Mouse (Mus musculus): ENCODE measurements around the gene Ggt6.

Ggt6 gene

DNA sequence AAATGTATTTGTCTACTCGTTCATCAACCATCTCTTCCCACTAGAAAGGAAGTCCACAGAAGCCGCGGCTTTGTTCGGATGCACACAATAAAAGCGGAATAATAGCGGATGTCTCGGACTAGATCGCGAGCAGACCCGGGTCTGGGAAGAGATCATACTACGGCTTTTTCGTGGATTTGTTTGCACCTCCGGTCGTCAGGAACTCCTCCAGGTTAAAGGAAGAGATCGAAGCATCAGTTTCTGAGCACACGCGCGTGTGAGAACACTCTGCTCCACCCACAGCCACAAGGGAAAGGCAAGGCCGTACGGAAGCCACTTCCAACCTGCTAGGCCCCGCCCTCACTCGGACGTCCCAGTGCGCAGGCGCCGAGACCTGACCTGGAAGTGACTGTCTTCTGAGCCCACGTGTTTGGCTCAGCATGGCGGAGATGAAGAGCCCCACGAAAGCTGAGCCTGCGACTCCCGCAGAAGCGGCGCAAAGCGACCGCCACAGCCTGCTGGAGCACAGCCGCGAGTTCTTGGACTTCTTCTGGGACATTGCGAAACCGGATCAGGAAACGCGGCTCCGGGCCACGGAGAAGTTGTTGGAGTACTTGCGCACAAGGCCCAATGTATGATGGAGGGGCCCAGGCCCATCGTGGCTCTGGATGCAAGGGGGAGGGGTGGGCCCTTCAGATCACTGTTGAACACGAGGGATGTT, 5.8 kb downstream of the Ggt6 start, which contains the start of gene Mybbp1a:
Gene Mybbp1a (plus strand): TSS at position 391 of the 700 bp plus-strand sequence.
- DNase-seq, result peak; percentile 97

DNA sequence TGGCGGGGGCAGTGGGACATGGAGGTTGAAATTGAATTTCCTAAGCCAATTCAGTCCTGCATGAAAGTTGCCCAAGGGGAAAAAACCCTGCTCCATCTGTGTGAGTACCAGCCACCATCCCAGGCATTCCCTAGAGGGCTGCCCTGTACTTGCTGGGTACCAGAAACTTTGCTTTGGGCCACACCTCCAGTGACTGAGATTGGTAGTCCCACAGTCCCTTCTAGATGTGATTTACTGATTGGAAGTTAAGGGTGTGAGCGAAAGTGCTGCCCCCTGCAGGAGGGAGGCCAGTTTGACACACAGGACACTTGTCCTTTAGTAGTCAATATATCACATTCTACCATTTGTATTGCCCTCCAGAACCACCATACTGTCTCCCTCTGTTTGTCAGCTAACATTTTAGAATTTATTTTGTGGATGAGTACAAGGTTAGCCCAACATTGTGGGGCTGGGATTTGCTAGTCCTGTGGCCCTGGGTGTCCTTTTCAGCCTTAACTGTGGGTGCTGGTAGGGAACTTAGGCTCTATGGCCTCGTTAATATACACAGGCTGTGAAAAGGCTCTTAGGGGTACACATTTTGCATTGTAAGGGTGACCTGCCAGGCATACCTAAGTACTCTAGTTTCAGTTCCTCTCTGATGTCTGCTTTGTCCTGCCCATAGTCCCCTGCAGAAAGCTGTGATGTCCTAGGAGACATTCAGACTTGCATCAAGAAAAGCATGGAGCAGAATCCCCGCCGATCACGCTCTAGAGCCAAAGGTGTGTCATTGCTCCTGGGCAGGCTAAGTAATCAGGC, 11.2 kb downstream of the Ggt6 start:
- DNase-seq, result no peak

DNA sequence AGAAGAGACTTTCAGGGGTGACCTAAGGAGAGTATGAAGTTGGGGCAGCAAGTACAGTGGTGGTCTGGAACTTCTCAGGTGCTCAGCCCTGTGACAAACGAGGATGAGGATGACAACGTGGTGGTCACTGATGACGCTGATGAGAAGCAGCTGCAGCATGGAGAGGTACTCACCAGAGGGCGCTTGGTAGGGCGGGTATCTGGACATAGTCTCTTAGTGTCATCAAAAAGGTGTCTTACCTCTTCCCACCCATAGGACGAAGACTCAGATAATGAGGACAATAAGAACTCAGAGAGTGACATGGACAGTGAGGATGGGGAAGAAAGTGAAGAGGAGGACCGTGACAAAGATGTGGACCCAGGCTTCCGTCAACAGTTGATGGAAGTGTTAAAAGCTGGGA, 12.1 kb downstream of the Ggt6 start:
- no peak for DNase-seq

DNA sequence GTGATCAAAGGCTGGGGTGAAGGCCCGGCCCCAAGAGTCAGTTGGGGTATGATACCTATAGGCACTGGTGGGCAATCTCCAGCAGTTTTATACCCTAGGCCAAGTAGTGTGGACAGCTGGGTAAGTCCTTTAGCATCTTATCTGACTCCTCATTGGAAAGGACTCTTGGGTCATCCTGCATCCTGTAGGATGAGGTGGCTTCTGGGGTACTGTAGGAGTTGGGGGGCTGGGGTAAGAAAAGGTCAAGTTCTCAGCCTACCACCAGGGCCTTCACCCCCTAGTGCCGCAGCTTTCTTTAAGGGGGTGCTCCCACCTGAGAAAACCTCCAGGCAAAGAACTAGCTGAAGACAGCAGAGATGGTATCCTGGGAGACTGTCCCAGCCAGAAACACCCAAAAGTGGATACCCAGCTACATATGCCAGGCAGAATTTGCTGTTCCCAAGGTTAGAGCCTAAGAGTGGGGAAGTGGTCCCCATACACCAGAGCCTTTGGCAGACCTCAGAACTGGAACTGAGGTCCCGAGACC, 16.9 kb downstream of the Ggt6 start:
- DNase-seq, result no peak

DNA sequence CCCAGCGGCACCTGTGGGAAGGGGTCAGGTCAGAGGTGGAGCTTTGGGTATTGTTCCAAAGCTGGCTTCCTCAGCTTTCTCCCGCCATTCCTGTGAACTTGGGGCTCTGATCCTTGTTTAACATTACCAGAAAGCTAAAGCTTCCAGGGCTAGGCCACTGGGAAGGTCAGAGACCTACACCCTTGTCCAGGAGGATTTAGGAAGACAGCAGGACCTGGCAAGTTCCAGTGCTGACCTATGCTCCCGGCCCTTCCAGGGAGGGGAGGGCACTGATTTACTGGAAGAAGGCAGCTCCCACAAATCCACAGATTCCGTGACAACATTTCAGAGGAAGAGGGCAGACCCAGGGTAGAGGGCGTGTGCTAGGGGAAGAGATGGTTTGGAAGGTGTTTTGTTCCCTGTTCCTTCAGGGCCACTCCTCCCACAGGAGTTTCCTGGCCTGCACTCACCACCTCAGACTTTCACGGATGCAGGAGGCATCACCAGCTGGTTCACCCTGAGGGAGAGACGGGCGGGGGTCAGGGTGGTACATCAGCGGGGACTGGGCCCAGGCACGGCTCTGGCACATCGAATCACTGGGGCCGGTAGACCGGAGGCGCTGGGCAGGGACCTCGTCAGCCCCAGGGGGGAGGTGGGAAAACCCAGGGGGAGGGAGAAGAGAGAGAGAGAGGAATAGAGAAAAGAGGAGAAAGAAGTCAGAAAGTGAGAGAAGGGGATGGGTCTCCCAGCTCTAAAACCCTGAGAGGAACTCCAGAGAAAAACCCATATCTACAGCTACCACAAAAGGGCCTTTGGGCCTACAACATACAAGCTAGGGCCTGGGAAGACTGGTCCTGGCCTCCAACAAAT, 18.0 kb downstream of the Ggt6 start:
- no peak for DNase-seq

DNA sequence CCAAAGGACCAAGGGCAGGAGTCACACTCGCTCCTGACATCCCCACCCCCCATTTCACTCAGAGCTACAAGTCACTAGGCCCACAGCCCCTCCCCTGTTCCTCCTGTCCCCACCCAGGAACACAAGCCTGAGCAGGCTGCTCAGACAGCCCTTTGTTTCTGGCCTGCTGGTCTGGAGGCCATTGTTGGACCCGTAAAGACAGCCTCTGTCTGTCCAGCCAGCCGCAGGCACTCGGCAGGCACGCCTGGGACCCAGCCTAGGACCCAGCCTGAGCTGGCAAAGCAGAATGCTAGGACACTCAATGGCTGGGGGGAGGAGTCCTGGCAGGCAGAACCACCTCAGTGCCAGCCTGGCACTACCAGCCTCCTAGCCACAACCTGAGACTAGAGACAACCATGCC, 20.4 kb downstream of the Ggt6 start:
- DNase-seq, result no peak

DNA sequence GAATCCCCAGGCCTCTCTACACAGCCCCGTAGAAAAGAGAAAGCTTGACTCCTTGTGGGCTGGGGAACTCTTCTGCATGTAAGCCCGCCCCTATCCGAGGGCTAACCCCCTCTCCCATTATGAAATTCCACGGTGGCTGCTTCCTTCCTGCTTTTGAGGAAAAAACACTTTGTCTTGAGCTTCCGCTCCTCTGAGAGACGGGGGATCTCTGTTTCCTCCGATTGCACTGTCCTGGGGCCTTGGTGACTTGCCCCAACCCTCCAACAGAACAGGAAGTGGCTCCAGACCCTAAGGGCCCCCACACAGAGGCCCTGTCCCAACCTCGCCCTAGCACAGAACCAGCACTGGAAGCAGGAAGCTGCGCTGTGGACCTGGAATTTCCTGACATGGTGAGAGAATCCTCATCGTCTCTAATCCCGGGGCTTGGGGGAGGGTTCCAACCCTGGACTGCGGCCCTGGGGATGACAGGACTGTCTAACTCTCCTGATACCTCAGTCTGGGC, 22.7 kb downstream of the Ggt6 start:
- no peak for DNase-seq

DNA sequence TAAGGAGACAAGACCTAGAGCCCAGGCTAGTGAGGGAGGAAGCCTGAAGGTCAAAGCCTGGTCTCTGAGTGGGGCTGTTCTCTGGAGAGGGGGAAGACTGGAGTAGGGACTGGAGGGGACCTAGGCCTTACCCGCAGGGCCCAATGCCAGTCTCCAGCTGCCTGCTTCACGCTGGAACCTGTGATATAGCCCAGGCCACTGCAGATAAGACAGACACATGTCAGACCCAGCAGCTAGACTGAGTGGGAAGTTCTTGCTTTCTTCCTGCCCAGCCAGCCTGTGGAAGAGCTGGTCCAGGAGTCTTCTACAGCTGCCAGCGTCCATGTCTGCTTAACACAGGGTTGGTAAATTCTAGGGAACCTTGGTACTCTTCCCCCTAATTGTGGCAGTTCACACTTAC, 23.2 kb downstream of the Ggt6 start:
- no peak for DNase-seq

DNA sequence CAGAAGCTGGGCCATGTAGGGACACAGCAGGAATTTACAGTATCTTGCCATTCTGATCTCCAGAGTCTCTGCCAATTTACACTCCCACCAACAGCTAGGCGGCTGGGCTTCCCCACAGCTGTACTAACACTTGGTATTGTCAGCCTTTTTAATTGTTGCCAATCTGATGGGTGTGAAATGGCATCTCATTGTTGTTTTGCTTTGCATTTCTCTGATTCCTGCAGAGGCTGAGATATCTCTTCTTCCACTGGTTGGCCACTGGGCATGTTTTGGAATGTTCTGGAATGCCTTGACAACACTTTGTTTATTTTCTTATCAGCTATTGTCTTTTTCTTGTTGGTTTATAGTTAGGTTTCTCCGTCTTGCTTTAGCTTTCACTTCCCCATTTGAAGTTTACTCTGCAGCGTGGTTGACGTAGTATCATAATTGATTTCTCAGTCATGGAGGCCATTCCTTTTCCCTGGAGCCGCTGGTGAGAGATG, 26.2 kb downstream of the Ggt6 start:
- DNase-seq, result no peak

DNA sequence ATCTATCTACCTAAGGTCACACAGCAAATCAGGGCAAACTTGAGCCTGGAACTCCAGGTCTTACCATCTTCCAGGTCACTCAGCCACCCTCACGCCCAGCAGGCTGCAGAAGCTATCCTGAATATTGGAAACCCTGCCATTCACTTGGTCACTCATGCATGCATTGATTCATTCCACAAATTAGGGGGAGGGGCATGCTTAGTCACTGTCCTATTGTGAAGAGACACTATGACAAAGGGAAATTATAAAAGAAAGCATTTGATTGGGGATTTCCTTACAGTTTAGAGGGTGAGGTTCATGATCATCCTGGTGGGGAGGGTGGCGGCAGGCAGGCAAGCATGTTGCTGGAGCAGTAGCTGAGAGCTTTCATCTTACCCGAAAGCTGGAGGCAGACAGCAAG, 29.5 kb downstream of the Ggt6 start:
- no peak for DNase-seq

DNA sequence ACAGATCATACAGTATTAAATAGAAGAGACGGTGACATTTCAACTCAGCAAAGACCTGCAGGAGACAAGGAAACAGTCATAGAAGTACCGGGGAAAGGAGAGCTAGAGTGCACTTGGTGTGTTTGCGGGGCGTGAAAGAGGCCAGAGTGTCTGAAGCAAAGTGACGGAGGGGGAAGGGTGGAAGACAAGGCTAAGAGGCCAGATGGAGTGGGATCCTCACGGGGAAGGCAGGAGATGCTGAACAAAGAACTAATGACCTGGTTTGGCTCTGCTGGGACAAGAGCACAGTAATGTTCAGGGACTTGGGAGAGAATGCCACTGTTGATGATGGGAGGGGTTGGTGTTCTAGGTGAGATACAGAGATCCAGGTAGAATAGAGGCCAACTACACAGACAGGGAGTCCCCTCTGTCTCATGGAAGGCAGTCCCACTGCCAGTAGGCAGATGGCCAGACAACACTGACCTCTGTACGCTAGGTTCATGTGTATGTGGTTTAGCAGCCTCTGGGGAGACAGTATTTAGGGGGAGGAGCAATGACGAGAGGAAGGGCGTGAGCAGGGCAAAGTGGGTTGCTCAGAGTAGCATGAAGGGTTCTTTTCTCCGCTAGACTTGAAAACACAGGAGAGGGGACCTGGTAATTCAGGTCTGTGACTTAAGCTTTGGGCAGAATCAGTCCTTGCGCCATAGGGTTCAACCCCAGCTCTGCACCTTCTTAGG, 30.8 kb downstream of the Ggt6 start:
- no peak for DNase-seq

DNA sequence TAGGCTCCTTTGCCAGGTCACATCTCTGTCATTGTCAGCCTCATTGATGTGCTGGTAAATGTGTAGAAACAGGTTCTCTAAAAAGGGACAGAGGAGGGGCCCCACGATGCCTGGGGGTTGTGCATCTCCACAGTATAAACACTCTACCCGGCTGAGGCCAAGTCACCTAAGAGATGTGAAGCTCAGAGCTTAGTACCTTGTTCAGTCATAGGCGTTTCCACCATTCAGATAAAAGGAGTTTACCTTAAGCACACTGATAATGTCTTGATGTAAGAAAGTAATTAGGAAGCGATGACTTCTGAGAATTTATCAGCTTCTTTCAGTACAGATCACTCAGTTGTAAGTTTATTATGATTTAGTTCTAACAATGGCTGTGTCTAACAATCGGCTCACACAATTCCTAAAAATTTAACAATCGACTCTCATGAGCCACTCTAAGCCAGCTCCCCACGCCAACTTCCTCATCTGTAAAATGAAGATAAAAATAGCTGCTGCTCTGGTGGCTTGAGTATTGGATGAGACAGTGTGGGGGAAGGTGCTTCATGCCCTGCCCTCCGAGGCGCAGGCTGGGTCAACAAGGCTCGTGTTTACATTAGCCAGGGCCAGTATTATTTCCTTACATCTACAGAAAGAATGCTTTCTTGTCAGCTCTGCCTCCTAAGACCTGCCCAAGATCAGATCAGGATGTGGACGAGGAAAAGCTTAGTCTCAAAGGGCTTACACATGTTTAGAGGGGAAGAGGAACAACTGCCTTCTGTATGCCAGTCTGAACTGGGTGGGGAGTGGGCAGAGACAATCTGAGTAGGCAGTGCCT, 31.6 kb downstream of the Ggt6 start:
- no peak for DNase-seq

DNA sequence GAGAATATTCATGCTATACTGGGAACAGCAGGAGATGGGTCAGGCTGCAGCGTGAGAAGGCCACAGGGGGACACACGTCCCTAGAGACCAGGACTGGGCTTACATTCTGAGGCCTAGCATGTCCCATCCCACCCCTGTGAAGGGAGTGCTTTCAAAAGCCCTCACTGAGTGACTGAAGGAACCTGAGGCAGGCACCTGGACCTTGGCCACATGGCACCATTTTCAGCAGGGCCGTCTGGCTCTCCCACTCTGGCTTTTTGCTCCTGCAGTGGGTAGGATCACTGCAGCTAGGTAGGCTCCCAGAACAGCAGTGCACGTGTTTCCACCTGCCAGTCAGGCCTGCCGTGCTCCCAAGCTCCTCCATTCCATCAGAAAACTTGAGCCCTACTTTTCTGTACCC, 33.2 kb downstream of the Ggt6 start:
- no peak for DNase-seq

DNA sequence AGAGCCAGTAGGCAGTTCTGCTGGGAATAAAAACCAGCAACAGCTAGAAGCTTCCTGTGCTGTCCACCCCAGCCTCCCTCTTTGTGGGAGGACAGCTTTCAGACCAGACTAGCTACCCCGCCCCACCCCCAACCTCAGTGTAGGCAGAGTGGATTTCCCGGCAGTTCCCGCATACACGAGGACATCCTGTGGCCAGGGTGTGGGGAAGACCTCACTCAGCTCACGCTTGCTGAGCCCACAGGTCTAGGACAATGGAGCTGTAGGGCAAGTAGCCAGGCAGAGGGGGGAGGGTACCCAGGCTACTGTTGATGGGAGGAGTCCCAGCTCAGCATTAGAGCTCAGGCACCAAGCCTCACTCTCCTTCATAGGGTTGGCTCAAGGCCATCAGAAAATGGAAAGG, 33.9 kb downstream of the Ggt6 start:
- no peak for DNase-seq

DNA sequence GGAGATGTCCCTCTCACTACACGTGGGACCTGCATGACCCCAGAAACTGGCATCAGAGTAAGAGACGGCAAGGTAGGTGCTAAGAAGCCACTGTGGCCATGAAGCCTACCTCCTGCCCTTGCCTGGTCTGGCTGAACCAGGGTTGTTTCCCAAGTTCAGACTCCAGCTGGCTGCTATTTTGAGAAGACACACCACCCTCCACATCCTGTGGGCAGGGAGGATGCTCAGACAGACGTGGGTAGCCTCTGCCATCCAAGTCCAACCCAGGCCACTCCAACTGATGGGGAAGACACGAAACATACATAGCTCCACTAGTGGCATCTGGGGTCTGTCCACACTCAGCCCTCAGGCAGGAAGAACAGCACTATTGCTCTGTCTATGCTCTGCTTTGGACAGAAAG, 34.7 kb downstream of the Ggt6 start:
- DNase-seq, result no peak

DNA sequence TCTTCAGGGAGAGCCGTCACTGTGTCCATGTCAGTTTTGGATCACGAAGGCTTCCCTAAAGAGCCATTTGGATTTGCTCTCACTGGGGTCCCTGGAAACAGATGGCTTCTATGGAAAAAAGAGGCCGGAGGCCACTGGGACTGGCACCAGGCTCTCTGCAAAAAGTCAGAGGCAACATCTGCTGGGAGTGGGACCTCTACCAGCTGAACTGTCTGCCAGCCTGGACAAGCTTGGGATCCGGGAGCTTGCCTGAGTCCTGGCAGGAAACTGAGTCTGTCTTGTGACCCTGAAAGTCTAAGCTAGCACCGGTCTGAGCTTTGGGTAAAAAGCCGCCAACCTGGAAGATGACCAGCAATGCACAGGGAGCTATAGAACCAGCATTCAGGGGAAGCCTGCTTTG, 36.1 kb downstream of the Ggt6 start:
- DNase-seq, result no peak

DNA sequence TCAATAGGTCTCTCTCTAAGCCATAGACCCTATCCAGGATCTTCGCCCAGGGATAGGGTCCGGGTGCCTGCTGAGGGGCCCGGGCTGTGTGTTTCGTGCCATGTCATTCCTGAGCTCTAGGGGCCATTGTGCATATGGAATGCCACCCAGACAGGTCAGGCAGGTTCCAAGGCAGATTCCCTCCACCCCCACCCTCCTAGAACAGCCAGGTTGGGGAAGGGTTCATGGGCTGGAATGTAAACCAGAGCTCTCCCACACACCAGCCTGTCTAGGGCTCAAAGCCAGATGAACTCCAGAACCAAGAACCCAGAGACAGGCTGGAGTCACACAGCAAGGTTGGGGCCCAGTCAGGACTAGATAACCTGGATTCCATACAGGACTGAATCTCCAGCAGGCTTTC, 38.2 kb downstream of the Ggt6 start:
- DNase-seq, result no peak

DNA sequence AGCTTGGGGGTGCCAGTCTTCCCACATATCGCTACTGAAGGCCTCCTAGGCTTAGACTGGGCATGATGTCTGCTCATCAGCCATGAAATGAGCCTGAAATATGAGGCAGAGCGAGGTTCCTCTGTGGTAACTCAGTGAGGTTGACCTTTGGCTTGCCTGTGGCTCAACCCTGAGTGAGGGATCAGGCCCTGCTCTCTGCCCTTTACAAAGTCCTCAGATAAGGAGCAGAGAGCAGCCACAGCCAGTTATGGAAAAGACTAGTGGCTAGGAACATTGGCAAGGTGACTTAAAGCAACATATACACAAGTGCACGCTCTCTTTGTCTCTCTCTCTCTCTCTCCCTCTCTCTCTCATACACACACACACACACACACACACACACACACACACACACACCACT, 39.6 kb downstream of the Ggt6 start:
- DNase-seq, result no peak

DNA sequence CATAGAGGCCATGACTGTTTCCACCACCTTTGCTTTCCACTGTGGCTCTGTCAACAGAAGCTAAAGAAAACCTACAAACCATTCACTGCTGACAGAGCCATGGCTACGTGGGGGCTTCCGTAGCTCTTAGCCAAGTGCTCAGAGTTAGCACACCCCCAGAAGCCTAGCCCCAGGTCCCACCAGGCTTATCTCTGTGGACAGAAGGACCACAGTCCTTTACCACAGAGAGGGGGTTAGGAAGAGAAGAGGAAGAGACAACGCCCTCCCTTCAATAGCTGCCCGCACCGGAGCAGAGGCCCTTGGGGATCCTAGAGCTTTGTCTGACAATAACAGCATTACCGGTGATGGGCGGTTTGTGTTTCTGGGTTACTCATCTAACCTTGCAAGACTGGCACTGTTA, 40.1 kb downstream of the Ggt6 start:
- DNase-seq, result no peak

DNA sequence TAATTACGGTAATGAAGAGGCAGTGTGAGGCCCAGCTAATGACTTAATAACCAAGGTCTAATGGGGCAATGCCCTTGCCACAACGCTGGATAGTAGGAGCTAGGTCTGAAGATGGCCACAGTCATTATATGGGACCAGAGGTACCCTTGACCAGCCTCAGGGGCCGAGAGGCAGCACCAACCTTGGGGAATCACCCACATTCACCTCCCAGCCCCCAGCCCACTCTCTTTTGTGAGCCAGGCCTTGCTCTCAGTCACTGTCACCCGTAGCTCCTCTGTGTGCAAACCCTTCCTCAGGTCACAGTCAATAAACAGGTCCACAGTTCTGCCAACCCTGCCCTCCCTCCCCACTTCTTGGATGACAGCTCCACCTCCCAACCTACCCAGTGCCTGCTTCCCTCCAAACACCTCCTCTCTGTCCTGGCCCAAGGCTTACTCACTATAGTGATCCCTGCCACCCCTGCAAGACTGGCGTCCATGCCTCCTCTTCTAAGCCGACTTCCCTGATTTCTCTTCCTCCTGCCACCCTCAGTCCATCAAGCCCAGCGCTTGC, 40.8 kb downstream of the Ggt6 start:
- no peak for DNase-seq

DNA sequence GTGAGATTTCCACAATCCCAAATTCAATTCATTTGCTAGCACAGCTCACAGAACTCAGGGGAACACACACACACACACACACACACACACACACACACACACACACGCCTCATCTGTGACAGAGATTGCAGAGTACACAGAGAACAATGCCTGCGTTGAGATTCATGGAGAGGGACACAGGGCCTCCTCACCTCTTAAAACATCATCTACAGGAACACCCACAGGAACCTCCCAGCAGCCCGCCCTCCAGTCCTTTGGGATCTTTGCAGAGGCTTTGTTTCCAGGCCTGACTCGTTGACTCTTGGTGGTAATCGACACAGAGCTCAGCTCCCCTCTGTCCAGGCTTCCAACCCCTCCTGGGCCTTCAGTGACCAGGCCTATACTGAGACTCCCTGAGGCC, 41.9 kb downstream of the Ggt6 start:
- no peak for DNase-seq

All from right cerebral cortex, postnatal 25 days (tissue).